Mouse (Mus musculus) neural tube, embryonic 12.5 days (tissue): ENCODE data around the gene Wdfy3. TPM values are rescaled to one million over a fixed set of nuclear protein-coding genes. Genes with fewer than 3 reads are reported as not detected.
"Not testable (repeated sequence)": the region's sequence is repeated elsewhere in the genome, so short reads cannot be mapped to it uniquely, and the experiment has no call there.

Experiments
- ATAC-seq: fragments of 200-750 bp; cut with Nextera tagmentation; 2 replicates; pipeline ENCODE4 v1.8.0; 2017; ENCODE audit warnings: low read depth, mild to moderate bottlenecking, moderate TSS enrichment, moderate library complexity; ENCODE audit not compliant: low FRiP score
- H3K27ac ChIP-seq: fragments of 300-500 bp; sonication (generic); 2 replicates; pipeline ENCODE4 v1.5.1; 2016
- H3K27me3 ChIP-seq: fragments of 300-500 bp; sonication (generic); replicated peaks from 2 replicates; pipeline ENCODE4 v1.6.1; 2016; ENCODE audit warnings: mild to moderate bottlenecking
- H3K36me3 ChIP-seq: fragments of 300-500 bp; sonication (generic); 2 replicates; pipeline ENCODE4 v1.6.1; 2016; ENCODE audit warnings: mild to moderate bottlenecking
- H3K4me1 ChIP-seq: fragments of 300-500 bp; sonication (generic); 2 replicates; pipeline ENCODE4 v1.6.1; 2016
- H3K4me2 ChIP-seq: fragments of 300-500 bp; sonication (generic); replicated peaks from 2 replicates; pipeline ENCODE4 v1.6.1; 2016; ENCODE audit warnings: mild to moderate bottlenecking
- H3K4me3 ChIP-seq: fragments of 300-500 bp; sonication (generic); 2 replicates; pipeline ENCODE4 v1.5.1; 2016
- H3K9ac ChIP-seq: fragments of 300-500 bp; sonication (generic); 2 replicates; pipeline ENCODE4 v1.6.1; 2016; ENCODE audit warnings: mild to moderate bottlenecking
- H3K9me3 ChIP-seq: fragments of 300-500 bp; sonication (generic); 2 replicates; pipeline ENCODE4 v1.6.1; 2016; ENCODE audit warnings: mild to moderate bottlenecking
- WGBS: fragments of 180-500 bp; shearing (Covaris S2); methylation state at CpG from one replicate; pipeline ENCODE4 v1.1.7; 2016; 5-methylcytosine and 5-hydroxymethylcytosine counted together
- polyA plus RNA-seq: library from polyadenylated mRNA; unstranded; fragments of >200 nt; fragmentation: Nextera tagmentation; extraction: Ambion mirVana; gene quantifications from 2 replicates; pipeline ENCODE4 v1.2.1, GENCODE M21; 2016

Wdfy3 gene
- polyA plus RNA-seq, 1 experiment from 2014 or later, result 36.5 TPM

DNA sequence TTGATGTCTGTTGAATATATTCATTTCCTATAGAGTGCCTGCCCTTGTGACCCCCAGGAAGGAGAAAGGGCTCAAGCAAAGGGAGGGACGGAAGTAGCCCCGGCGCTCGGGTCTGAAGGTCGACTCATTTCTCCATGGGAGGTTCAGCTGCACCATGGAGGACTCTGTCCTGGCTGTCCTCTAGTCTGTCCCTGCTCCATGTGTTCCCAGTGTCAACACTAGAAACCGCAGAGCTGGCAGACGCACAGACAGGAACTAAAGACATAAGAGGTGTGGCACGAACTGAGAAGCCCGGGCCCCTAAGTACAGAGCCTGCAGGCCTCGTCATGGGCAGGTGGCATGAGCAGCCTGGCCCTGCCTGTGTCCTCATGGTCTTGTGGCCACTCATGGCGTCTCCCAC is 215.6 kb downstream of the Wdfy3 start:
- no peak overlapping the region for H3K4me2 ChIP-seq
- no peaks in the 10 kb centered on the region for H3K9me3 ChIP-seq
- H3K4me3 ChIP-seq, result no peak overlapping the region
- ATAC-seq, result no peak
- no peak overlapping the region for H3K9ac ChIP-seq
- H3K27ac ChIP-seq, result no peak overlapping the region
- 96% methylated on average over 11 of the region's 11 CpGs for WGBS
- peaks cover 91% of the 10 kb centered on the region for H3K36me3 ChIP-seq
- no peaks in the 10 kb centered on the region for H3K27me3 ChIP-seq
- H3K4me1 ChIP-seq, result no peaks in the 10 kb centered on the region

- ATAC-seq, result no peak
Measured at GRCm38 (mm10) chr5:101852116-101852680, 217.5 kb downstream of the Wdfy3 start.

GRCm38 (mm10) chr5:101851133-101851532 is 218.6 kb downstream of the Wdfy3 start:
- Histone ChIP-seq H3K27ac (no peak overlapping the region), H3K27me3 (no peaks in the 10 kb centered on the region), H3K4me2 (no peak overlapping the region), H3K4me1 (no peaks in the 10 kb centered on the region), H3K9me3 (no peaks in the 10 kb centered on the region), H3K36me3 (peaks cover 98% of the 10 kb centered on the region), H3K4me3 (no peak overlapping the region), H3K9ac (no peak overlapping the region)
- 92% methylated on average over 7 of the region's 7 CpGs for WGBS
- no peak for ATAC-seq

More at GRCm38 (mm10) chr5:101852116-101852680, 217.5 kb downstream of the Wdfy3 start:
- no peaks in the 10 kb centered on the region for H3K4me1 ChIP-seq
- H3K4me3 ChIP-seq, result no peak overlapping the region
- H3K4me2 ChIP-seq, result no peak overlapping the region
- H3K27ac ChIP-seq, result no peak overlapping the region
- H3K9ac ChIP-seq, result no peak overlapping the region
- 96% methylated on average over 21 of the region's 21 CpGs for WGBS
- peaks cover 91% of the 10 kb centered on the region for H3K36me3 ChIP-seq
- H3K9me3 ChIP-seq, result no peaks in the 10 kb centered on the region
- no peaks in the 10 kb centered on the region for H3K27me3 ChIP-seq

DNA sequence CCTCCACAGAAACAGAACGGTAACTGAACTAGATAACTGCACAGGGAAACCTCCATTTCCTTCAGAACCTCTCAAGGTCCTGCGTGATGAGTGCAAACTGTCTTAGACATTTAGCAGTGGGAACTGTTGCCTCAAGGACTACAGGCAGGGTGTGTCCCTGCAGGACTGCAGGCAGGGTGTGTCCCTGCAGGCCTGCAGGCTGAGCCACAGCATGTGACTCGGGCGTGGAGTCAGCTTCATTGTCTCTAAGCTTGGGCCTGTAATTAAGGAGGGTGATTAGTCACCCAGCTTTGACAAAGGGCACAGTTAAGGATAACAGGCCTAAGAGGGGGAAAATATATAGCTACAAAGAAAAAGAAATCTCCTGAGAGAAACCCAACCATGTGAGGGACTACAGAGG is 222.0 kb downstream of the Wdfy3 start:
- Histone ChIP-seq H3K4me2 (no peak overlapping the region), H3K27ac (no peak overlapping the region), H3K4me1 (no peaks in the 10 kb centered on the region), H3K9ac (no peak overlapping the region), H3K36me3 (peaks cover 99% of the 10 kb centered on the region), H3K9me3 (no peaks in the 10 kb centered on the region), H3K4me3 (no peak overlapping the region), H3K27me3 (no peaks in the 10 kb centered on the region)
- 60% methylated on average over 4 of the region's 4 CpGs for WGBS
- ATAC-seq, result no peak

GRCm38 (mm10) chr5:101847323-101847722 is 222.4 kb downstream of the Wdfy3 start:
- 90% methylated on average over 7 of the region's 7 CpGs for WGBS
- no peak overlapping the region for H3K27ac ChIP-seq
- H3K4me3 ChIP-seq, result no peak overlapping the region
- no peaks in the 10 kb centered on the region for H3K4me1 ChIP-seq
- H3K36me3 ChIP-seq, result peaks cover 99% of the 10 kb centered on the region
- H3K9me3 ChIP-seq, result no peaks in the 10 kb centered on the region
- no peak overlapping the region for H3K4me2 ChIP-seq
- H3K27me3 ChIP-seq, result no peaks in the 10 kb centered on the region
- ATAC-seq, result no peak
- H3K9ac ChIP-seq, result no peak overlapping the region

DNA sequence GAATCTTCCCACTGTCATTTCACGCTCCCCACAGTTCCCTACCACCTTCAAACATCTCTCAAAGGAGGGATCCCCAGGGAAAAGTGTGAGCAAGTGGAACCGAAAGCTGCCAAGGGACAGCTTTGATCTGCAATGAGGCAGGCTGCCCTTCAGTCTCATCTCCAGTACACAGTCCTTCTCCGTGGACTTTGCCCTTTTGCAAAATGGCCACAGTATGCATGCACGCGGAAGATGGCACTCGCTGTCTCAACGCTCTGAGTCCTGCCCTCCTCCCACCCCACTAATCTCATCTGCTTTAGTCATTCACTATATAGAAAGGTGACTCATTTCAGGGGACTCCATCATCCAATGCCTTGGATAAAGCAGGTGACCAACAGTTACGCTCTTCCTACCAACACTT is 223.8 kb downstream of the Wdfy3 start:
- no peak overlapping the region for H3K4me2 ChIP-seq
- H3K27ac ChIP-seq, result no peak overlapping the region
- 94% methylated on average over 8 of the region's 8 CpGs for WGBS
- H3K27me3 ChIP-seq, result no peaks in the 10 kb centered on the region
- H3K9me3 ChIP-seq, result no peaks in the 10 kb centered on the region
- no peak overlapping the region for H3K9ac ChIP-seq
- peaks cover 99% of the 10 kb centered on the region for H3K36me3 ChIP-seq
- no peaks in the 10 kb centered on the region for H3K4me1 ChIP-seq
- no peak overlapping the region for H3K4me3 ChIP-seq
- no peak for ATAC-seq

DNA sequence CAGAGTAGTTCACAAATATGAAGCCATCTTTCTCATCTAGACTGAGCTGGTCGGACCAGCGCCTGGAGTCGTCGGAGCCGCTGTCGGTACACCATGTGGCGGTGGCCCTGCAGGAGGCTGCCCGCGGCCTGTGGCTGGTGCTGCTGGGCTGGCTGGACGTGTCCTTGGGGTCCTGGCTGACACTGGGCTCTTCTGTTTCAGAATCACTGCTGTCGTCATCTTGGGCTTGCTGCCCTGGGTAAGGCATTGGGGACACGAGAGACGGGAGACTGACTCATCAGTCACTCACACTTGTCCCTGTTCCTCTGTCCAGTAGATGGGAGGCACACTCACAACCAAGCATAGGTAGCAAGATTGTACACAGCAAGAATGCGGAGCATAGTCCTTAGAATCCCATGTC is 224.7 kb downstream of the Wdfy3 start:
- 92% methylated on average over 14 of the region's 14 CpGs for whole genome bisulfite sequencing
- no peaks in the 10 kb centered on the region for H3K9me3 ChIP-seq

DNA sequence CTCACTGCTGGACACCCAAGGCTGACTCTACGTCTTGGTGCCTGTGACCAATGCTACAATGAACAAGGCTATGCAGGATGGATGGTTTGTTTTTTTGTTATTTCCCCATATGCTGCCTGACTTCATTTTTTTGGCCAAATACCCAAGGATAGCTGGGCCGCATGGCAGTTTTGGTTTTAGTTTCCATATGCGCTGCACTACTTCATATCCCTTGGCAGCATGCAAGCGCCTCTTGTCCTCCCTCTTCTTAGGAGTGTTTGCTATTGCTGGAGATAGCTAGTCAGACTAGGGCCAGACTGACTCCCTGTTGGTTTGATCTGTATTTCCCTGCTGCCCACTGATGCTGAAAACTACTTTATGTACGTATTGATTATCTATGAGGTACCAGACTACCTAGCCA is 229.2 kb downstream of the Wdfy3 start:
- no peaks in the 10 kb centered on the region for H3K4me1 ChIP-seq
- no peaks in the 10 kb centered on the region for H3K9me3 ChIP-seq
- H3K4me2 ChIP-seq, result no peak overlapping the region
- no peak overlapping the region for H3K4me3 ChIP-seq
- peaks cover 93% of the 10 kb centered on the region for H3K36me3 ChIP-seq
- WGBS, result 97% methylated on average over 5 of the region's 5 CpGs
- ATAC-seq, result no peak
- no peak overlapping the region for H3K9ac ChIP-seq
- H3K27ac ChIP-seq, result no peak overlapping the region
- H3K27me3 ChIP-seq, result no peaks in the 10 kb centered on the region

More for the DNA sequence above, 224.7 kb downstream of the Wdfy3 start:
- no peak for ATAC-seq
- Histone ChIP-seq H3K4me2 (no peak overlapping the region), H3K4me1 (no peaks in the 10 kb centered on the region), H3K36me3 (peaks cover 100% of the 10 kb centered on the region), H3K9ac (no peak overlapping the region), H3K27ac (no peak overlapping the region), H3K4me3 (no peak overlapping the region), H3K27me3 (no peaks in the 10 kb centered on the region)

DNA sequence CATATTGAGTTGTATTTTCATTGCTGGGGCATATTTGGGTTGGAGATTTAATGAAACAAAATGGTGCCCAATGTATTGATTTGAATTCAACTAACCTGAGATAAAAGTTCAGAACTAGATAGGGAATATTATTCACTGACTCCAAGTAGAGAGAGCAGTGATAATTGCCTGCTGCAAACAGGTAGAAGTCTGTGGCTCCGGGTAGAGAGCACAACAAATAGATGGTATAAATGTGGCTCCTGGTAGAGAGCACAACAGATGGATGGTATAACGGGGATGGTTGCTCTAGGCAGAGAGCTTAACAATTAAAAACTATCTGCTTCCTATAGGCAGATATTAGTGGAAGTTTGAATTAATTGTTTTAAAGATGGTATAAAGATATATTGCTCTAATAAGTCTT is 232.1 kb downstream of the Wdfy3 start:
- H3K4me2 ChIP-seq, H3K9me3 ChIP-seq, H3K4me3 ChIP-seq, H3K9ac ChIP-seq, H3K27ac ChIP-seq, H3K4me1 ChIP-seq, H3K27me3 ChIP-seq, ATAC-seq: not testable (repeated sequence)
- WGBS, result 93% methylated on average over 2 of the region's 2 CpGs
- peaks cover 83% of the 10 kb centered on the region for H3K36me3 ChIP-seq

DNA sequence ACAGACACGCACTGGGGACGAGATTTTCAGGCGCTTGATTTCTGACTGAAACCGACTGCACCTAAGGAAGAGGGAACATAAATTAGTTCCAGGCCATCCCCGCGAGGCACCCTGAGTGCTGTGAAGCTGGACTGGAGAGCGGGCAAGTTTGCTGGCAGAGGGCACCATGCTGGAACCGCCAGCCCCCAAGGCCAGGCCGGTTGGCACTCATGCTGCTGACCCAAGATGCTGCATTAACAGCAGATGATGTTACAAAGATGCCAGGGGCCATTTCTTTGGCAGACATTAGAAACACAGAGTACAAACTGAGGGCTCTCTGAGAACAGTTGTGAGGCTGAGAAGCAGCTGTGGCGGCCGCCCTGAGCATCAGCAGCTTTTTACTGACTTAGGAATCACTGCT is 233.5 kb downstream of the Wdfy3 start:
- no peak overlapping the region for H3K4me2 ChIP-seq
- H3K27ac ChIP-seq, result no peak overlapping the region
- WGBS, result 94% methylated on average over 11 of the region's 11 CpGs
- H3K36me3 ChIP-seq, result peaks cover 79% of the 10 kb centered on the region
- H3K9me3 ChIP-seq, result no peaks in the 10 kb centered on the region
- H3K9ac ChIP-seq, result no peak overlapping the region
- no peaks in the 10 kb centered on the region for H3K27me3 ChIP-seq
- no peak for ATAC-seq
- no peaks in the 10 kb centered on the region for H3K4me1 ChIP-seq
- H3K4me3 ChIP-seq, result no peak overlapping the region

GRCm38 (mm10) chr5:101833875-101834274 is 235.8 kb downstream of the Wdfy3 start:
- no peaks in the 10 kb centered on the region for H3K27me3 ChIP-seq
- H3K36me3 ChIP-seq, result peaks cover 61% of the 10 kb centered on the region
- no peaks in the 10 kb centered on the region for H3K9me3 ChIP-seq
- 65% methylated on average over 8 of the region's 8 CpGs for WGBS
- ATAC-seq, result no peak
- no peak overlapping the region for H3K9ac ChIP-seq
- H3K4me1 ChIP-seq, result no peaks in the 10 kb centered on the region
- H3K27ac ChIP-seq, result no peak overlapping the region
- H3K4me3 ChIP-seq, result no peak overlapping the region
- H3K4me2 ChIP-seq, result no peak overlapping the region

GRCm38 (mm10) chr5:101832991-101833390 is 236.7 kb downstream of the Wdfy3 start:
- H3K36me3 ChIP-seq, result peaks cover 53% of the 10 kb centered on the region
- no peak for ATAC-seq
- H3K27ac ChIP-seq, result no peak overlapping the region
- H3K9ac ChIP-seq, result no peak overlapping the region
- H3K4me3 ChIP-seq, result no peak overlapping the region
- H3K4me1 ChIP-seq, result no peaks in the 10 kb centered on the region
- 96% methylated on average over 5 of the region's 5 CpGs for WGBS
- H3K4me2 ChIP-seq, result no peak overlapping the region
- H3K27me3 ChIP-seq, result no peaks in the 10 kb centered on the region
- H3K9me3 ChIP-seq, result no peaks in the 10 kb centered on the region

GRCm38 (mm10) chr5:101832042-101832441 is 237.7 kb downstream of the Wdfy3 start:
- H3K9me3 ChIP-seq, result no peaks in the 10 kb centered on the region
- no peak overlapping the region for H3K27ac ChIP-seq
- H3K4me3 ChIP-seq, result no peak overlapping the region
- ATAC-seq, result no peak
- H3K4me1 ChIP-seq, result peaks cover 2% of the 10 kb centered on the region; the same call in 1 of the 2 replicates
- peaks cover 45% of the 10 kb centered on the region for H3K36me3 ChIP-seq
- no peak overlapping the region for H3K9ac ChIP-seq
- H3K27me3 ChIP-seq, result no peaks in the 10 kb centered on the region
- no peak overlapping the region for H3K4me2 ChIP-seq
- WGBS, result 95% methylated on average over 6 of the region's 6 CpGs
